Mouse (Mus musculus) kidney, postnatal 14 days (tissue): ENCODE measurements at regions not wholly inside any gene's neighbourhood (a gene's known extent, or its start where the extent isn't known, plus 50 kb on each side); places are given as distances from the start of the nearest gene placed in this dataset.

Experiments used
- DNase-seq: peaks from one replicate; pipeline ENCODE4 v3.0.0; 2022; ENCODE audit warnings: mixed read lengths

DNA sequence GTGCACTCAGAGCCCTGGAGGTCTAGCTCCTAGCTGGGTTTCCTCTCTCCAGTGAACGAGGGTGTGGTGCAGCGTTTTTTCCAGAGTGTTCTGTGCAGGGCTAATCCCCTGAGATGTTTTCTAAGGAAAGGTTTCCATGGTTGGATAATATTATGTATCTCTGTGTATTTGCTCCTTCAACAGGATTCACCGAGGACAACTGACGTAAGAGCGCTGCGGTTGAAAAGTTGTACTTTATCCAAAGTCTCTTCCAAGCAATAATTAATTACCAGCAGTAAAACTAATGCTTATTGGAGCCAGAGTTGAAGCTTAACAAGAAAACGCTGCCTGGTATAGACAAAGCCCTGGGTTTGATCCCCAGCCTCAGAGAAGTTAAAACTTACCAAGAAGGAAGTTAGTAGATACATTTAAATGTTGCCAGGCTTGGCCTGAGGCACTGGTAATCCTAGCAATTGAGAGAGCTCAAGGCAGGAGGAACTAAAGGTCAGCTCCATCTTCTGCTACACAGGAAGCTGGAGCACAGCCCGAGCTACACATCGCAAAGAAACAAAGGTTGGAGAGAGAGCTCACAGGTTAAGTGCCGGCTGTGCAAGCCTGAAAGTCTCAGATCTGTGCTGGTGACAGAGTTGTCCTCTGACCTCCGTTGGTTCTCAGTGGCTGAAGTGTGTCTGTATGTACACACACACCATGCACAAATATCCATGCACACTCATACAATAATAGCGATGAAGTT lies 51.2 kb upstream of the Rap1b start:
- peak; percentile 43 for DNase-seq

DNA sequence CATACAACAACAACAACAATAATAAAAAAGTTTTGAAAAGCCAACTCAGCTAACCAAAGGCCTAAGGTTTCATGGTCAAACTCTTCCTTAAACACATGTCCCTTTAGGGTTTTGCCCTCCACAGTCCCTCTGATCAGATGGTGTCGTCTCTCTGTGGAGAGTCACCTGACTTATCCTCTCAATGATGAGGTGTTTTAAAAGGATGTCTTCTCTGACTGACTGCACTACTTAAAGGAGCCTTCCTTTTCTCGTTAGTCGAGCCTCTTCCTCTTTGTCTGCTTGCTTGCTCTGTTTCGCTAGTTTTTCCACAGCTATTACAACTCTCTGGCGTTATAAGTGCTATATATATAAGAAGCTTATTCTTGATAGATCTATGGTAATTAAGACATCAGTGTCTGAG lies 51.9 kb upstream of the Rap1b start:
- DNase-seq: no peak

DNA sequence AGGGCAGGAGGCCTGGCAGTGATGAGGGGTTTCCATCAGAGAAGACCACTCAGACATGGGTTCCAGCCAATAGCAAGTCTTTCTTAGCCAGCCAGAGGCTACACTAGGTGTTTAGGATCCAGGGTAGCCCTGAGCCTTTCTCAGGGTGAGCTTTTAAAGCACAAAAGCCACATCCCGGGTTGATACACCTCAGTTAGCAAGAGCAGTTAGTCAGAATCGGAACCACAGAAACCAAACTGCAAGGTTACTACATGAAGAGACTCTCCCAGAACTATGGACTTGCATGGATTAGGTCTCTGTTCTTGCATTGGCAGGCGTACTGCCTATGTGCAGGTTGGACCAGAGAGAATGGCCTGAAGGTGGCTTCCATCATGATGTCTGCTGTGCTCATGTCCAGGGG lies 52.6 kb upstream of the Rap1b start:
- no peak for DNase-seq

GRCm38 (mm10) chr10:117899410-117899935 lies 53.6 kb upstream of the Rap1b start:
- DNase-seq: peak; percentile 29

DNA sequence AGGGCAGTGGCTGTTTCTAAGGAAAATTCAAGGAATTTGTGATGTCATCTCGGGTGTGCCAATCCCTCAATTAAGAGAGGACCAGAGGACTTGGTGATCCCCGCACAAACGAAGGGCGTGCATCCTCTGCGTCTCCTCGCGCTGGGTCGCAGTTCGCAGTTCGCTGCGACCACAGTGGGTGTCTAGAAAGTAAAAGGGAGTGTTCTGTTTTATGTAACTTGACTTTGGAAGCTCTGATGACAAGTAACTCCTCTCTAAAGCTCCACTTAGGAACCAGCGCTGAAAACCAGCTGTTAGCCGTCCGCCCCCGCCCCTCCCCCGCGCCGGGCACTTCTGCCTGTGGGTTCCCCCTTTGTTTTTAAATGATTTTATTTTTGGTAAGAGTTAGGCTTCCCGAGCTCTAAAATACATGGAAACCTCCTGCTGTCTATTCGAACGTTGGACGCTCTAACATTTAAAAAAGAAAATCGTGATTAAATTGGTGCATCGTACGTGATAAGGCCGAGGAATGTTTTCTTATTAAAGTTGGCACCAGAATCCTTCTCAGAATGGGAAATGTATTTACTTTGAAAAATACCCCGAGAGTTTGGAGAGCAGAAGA lies 59.9 kb upstream of the Rap1b start:
- DNase-seq: peak; percentile 36

GRCm38 (mm10) chr10:117906267-117906811 lies 60.5 kb upstream of the Rap1b start:
- peak; percentile 69 for DNase-seq

GRCm38 (mm10) chr10:117908079-117908675 lies 62.3 kb upstream of the Rap1b start:
- no peak for DNase-seq

- no peak for DNase-seq
Measured at GRCm38 (mm10) chr10:117909155-117909554, 63.3 kb upstream of the Rap1b start.

GRCm38 (mm10) chr10:117909811-117910239 lies 64.0 kb upstream of the Rap1b start:
- DNase-seq: no peak

DNA sequence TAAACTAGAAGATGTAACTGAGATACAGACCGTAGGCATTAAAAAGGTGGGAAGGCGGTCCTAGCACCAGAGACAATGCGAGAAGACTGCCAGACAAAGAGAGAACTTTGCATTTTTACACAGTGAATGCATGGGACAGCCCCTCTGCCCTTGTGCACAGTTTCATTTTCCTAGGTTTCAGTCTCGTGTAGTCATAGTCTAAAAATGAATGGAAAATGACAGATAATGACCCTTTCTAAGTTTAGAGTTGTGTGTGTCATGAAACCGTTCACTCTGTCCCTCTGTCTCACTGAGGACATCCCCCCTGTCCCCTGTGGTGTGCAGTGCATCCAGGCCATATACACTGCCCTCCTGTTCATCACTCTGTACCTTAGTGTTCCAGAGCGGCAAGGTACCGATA lies 64.6 kb upstream of the Rap1b start:
- DNase-seq: no peak

- no peak for DNase-seq
Measured at GRCm38 (mm10) chr10:117915011-117915735, 69.3 kb upstream of the Rap1b start.

GRCm38 (mm10) chr10:117916280-117916679 lies 70.4 kb upstream of the Rap1b start:
- no peak for DNase-seq

DNA sequence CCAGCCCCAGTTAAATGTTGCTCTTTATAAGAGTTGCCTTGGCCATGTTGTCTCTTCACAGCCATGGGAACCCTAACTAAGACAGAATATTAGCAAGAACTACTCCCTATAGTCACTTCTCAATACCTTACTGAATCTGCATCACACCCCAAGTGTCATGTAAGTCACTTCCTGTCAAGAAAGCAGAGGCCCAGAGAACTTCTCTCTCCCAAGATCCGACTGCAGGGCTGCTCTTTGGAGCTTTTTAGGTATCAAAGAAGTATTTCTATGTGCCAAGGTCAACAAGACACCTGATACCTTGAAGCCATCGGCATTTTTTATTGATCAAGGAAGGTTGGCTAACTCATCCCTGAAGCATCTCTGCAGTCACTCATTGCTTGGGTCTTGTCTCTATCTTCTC lies 72.0 kb upstream of the Rap1b start:
- DNase-seq: no peak

DNA sequence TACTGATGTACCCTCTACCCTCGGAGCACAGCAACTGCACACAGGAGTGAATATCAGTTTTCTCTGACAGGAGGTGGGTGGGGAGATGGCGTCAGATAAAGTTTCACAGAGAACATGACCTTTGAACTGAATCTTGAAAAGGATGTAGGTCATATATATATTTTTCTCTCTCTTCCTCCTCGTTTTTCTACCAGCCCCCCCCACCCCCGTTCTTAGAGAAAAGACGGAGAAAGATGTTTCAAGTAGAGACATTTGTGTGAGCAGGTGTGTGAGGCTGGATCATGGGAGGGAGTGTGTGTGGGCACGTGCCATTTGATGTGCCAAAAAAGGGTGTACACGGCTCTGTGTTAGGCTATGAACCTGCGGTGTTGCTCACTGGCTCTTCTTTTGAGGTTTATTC lies 72.8 kb upstream of the Rap1b start:
- DNase-seq: no peak

- DNase-seq: no peak
Measured at GRCm38 (mm10) chr10:117919186-117919941, 73.5 kb upstream of the Rap1b start.

GRCm38 (mm10) chr10:117925186-117925585 lies 79.4 kb upstream of the Rap1b start:
- no peak for DNase-seq

GRCm38 (mm10) chr10:117925611-117926555 lies 80.0 kb upstream of the Rap1b start:
- peak; percentile 48 for DNase-seq

GRCm38 (mm10) chr10:117928998-117929397 lies 83.2 kb upstream of the Rap1b start:
- DNase-seq: no peak

- DNase-seq: no peak
Measured at GRCm38 (mm10) chr10:117934797-117935196, 89.0 kb upstream of the Rap1b start.

GRCm38 (mm10) chr10:117938717-117939116 lies 92.9 kb upstream of the Rap1b start:
- no peak for DNase-seq
